Comparison of ENCODE assay signal across 13 mouse cellular contexts in the genomic region with DNA sequence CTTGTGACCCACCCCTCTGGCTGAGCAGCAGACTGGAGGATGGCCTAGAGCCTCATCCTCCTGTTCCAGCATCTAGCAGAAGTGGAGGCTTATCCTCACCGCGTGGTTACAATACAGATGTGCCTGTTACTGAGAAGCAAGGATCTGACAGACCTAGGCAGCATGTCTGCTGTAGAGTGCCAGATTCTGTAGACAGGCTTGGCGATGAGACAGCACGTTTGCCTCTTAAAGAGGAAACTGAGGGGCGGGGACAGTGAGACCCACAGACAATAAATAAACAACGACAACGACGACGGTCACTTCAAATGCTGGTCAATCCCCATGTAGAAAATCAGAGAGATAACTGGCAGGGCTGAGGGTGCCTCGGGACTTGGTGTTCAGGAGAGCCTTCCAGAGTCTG.
"Had no signal": no experiment of that assay in that cellular context is flagged by ENCODE, and none has a peak within 500 bp of the region (broad histone marks: within the 10 kb centered on the region; RNA-seq: fewer than 3 reads in every experiment).

No protein-coding gene starts in this region.

- H3K4me3 ChIP-seq: intestine, embryonic 15.5 days; kidney, embryonic 15.5 days; left cerebral cortex, adult 2 months; liver, embryonic 13.5 days; midbrain, embryonic 13.5 days had no signal

- H3K4me2 ChIP-seq: intestine, embryonic 15.5 days; kidney, embryonic 15.5 days; liver, embryonic 13.5 days; midbrain, embryonic 13.5 days had no signal

- H3K27ac ChIP-seq: hindbrain, postnatal 0 days; intestine, embryonic 15.5 days; kidney, embryonic 15.5 days; left cerebral cortex, adult 2 months; liver, embryonic 13.5 days; midbrain, embryonic 13.5 days had no signal

- H3K9ac ChIP-seq: intestine, embryonic 15.5 days; kidney, embryonic 15.5 days; liver, embryonic 13.5 days; midbrain, embryonic 13.5 days had no signal

- H3K9me3 ChIP-seq: intestine, embryonic 15.5 days; kidney, embryonic 15.5 days; liver, embryonic 13.5 days; midbrain, embryonic 13.5 days had no signal

- ATAC-seq: hindbrain, postnatal 0 days; intestine, embryonic 15.5 days; midbrain, embryonic 13.5 days; midbrain, embryonic 16.5 days had no signal

- DNase-seq: kidney, adult 11 months; kidney, adult 8-10 months; kidney, postnatal 10 days; kidney, postnatal 36 days; layer of hippocampus, postnatal 36 days; liver, embryonic 13.5 days; thymus, postnatal 25 days had no signal

- H3K36me3 ChIP-seq: intestine, embryonic 15.5 days; kidney, embryonic 15.5 days; liver, embryonic 13.5 days; midbrain, embryonic 13.5 days had no signal

- H3K27me3 ChIP-seq: intestine, embryonic 15.5 days; kidney, embryonic 15.5 days; liver, embryonic 13.5 days; midbrain, embryonic 13.5 days had no signal

- H3K4me1 ChIP-seq: intestine, embryonic 15.5 days had no signal
